Mouse (Mus musculus) hindbrain, embryonic 13.5 days (tissue): ENCODE measurements at regions not wholly inside any gene's neighbourhood (a gene's known extent, or its start where the extent isn't known, plus 50 kb on each side); places are given as distances from the start of the nearest gene placed in this dataset.

ENCODE experiments used
- ATAC-seq: fragments of 200-750 bp; cut with Nextera tagmentation; 2 replicates; pipeline ENCODE4 v1.8.0; 2017; ENCODE audit warnings: moderate TSS enrichment; ENCODE audit not compliant: low FRiP score
- H3K27ac ChIP-seq: fragments of 300-500 bp; sonication (generic); 2 replicates; pipeline ENCODE4 v1.5.1; 2015; ENCODE audit warnings: inconsistent platforms, mild to moderate bottlenecking, moderate library complexity
- H3K27me3 ChIP-seq: fragments of 300-500 bp; sonication (generic); 2 replicates; pipeline ENCODE4 v1.6.1; 2015; ENCODE audit warnings: mild to moderate bottlenecking, inconsistent platforms
- H3K36me3 ChIP-seq: fragments of 300-500 bp; sonication (generic); 2 replicates; pipeline ENCODE4 v1.6.1; 2015; ENCODE audit warnings: mild to moderate bottlenecking, inconsistent platforms
- H3K4me1 ChIP-seq: fragments of 300-500 bp; sonication (generic); replicated peaks from 2 replicates; pipeline ENCODE4 v1.6.1; 2015; ENCODE audit warnings: inconsistent platforms
- H3K4me2 ChIP-seq: fragments of 300-500 bp; sonication (generic); 2 replicates; pipeline ENCODE4 v1.6.1; 2015; ENCODE audit warnings: inconsistent platforms, mild to moderate bottlenecking, moderate library complexity
- H3K4me3 ChIP-seq: fragments of 300-500 bp; sonication (generic); 2 replicates; pipeline ENCODE4 v1.5.1; 2015; ENCODE audit warnings: mild to moderate bottlenecking, inconsistent platforms
- H3K9ac ChIP-seq: fragments of 300-500 bp; sonication (generic); 2 replicates; pipeline ENCODE4 v1.6.1; 2015; ENCODE audit warnings: mild to moderate bottlenecking, inconsistent platforms
- H3K9me3 ChIP-seq: fragments of 300-500 bp; sonication (generic); 2 replicates; pipeline ENCODE4 v1.6.1; 2016; ENCODE audit warnings: inconsistent platforms
- WGBS: fragments of 180-500 bp; shearing (Covaris S2); methylation state at CpG from one replicate; pipeline ENCODE4 v1.1.7; 2015; 5-methylcytosine and 5-hydroxymethylcytosine counted together

GRCm38 (mm10) chr2:55687345-55687744 lies 251.6 kb downstream of the Kcnj3 start:
- Histone ChIP-seq H3K4me2 (no peak overlapping the region), H3K27ac (no peak overlapping the region), H3K9me3 (no peaks in the 10 kb centered on the region), H3K4me3 (no peak overlapping the region), H3K27me3 (no peaks in the 10 kb centered on the region), H3K4me1 (no peaks in the 10 kb centered on the region), H3K9ac (no peak overlapping the region), H3K36me3 (no peaks in the 10 kb centered on the region)
- WGBS = 86% methylated on average over 4 of the region's 4 CpGs
- no peak for ATAC-seq

GRCm38 (mm10) chr2:55692902-55693870 lies 257.4 kb downstream of the Kcnj3 start:
- Histone ChIP-seq H3K9me3 (no peaks in the 10 kb centered on the region), H3K27me3 (no peaks in the 10 kb centered on the region), H3K4me2 (peak overlapping the region; percentile 8; the same call in 1 of the 2 replicates), H3K4me1 (no peaks in the 10 kb centered on the region; the same call in 1 of the 2 replicates), H3K9ac (no peak overlapping the region), H3K27ac (no peak overlapping the region), H3K4me3 (no peak overlapping the region), H3K36me3 (no peaks in the 10 kb centered on the region)
- WGBS = 35% methylated on average over 2 of the region's 2 CpGs
- peak; percentile 94 for ATAC-seq

GRCm38 (mm10) chr2:55699705-55700104 lies 263.9 kb downstream of the Kcnj3 start:
- Histone ChIP-seq H3K4me3 (no peak overlapping the region), H3K9ac (no peak overlapping the region), H3K9me3 (no peaks in the 10 kb centered on the region), H3K36me3 (no peaks in the 10 kb centered on the region), H3K27ac (no peak overlapping the region), H3K4me2 (no peak overlapping the region), H3K4me1 (no peaks in the 10 kb centered on the region), H3K27me3 (no peaks in the 10 kb centered on the region)
- 90% methylated on average over 1 of the region's 1 CpGs for WGBS
- ATAC-seq = no peak
